Mouse (Mus musculus) lung, adult 2 months (tissue): Measurements from ENCODE around the gene Tmem258.

Source experiments
- CTCF ChIP-seq: fragments of 200-500 bp; IDR thresholded peaks from 2 replicates; pipeline ENCODE4 v1.5.1; 2011; ENCODE audit warnings: mild to moderate bottlenecking, low read length, control low read depth; ENCODE audit not compliant: insufficient read depth
- POLR2A ChIP-seq: fragments of 200-500 bp; IDR thresholded peaks from 2 replicates; pipeline ENCODE4 v1.6.1; 2011; ENCODE audit warnings: low read depth, mild to moderate bottlenecking, control low read depth, low read length, borderline replicate concordance; ENCODE audit errors: extremely low read depth

GRCm38 (mm10) chr19:10173116-10173718 is 30.6 kb upstream of the Tmem258 start:
- TF ChIP-seq CTCF = no peak
- TF ChIP-seq POLR2A = no peak
